Mouse (Mus musculus): ENCODE measurements around the gene Qars. TPM values are rescaled to one million over a fixed set of nuclear protein-coding genes. Genes with fewer than 3 reads are reported as not detected.

Qars gene
- polyA plus RNA-seq (2015; fragmentation: Nextera tagmentation; extraction: Ambion mirVana), result 89.4 and 108 TPM in 2 replicates

GRCm38 (mm10) chr9:108507619-108508434 is at the start of gene Qars:
Qars (plus strand) TSS chr9:108507706.
- peak within 1 kb of the TSS; percentile 79 for H3K27ac ChIP-seq
- peak within 1 kb of the TSS; percentile 78 for H3K4me3 ChIP-seq
- peak within 1 kb of the TSS; percentile 87 for H3K9ac ChIP-seq
- H3K4me1 ChIP-seq, result peaks cover 19% of the 10 kb centered on the region
- peaks cover 41% of the 10 kb centered on the region for H3K36me3 ChIP-seq
- WGBS, result under 1% methylated on average over 37 of the region's 37 CpGs
- peak; percentile 96 for ATAC-seq (ENCODE audit: borderline replicate concordance, extremely low read depth, low FRiP score, low TSS enrichment)
- no peaks in the 10 kb centered on the region for H3K27me3 ChIP-seq
- H3K4me2 ChIP-seq, result peak within 1 kb of the TSS; percentile 75
- no peaks in the 10 kb centered on the region for H3K9me3 ChIP-seq

DNA sequence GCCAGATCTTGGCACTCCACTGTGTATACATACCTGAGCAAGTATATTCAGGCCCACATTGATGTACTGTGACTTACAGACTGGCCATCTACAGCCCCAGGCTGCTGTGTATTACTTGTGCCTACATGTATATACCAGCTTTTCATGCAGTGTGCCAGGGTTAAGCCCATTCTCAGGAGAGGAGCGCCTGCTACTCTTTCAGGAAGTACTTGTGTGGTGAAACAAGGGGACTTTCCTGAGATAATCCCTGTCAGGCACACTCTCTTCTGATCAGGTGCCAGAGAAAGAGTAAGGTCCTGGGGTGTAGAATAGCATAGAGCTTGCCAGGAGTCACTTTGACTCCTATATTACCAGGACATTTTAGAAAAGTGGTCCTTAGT is 47.6 kb upstream of the Qars start:
- Histone ChIP-seq H3K27me3 (no peaks in the 10 kb centered on the region), H3K27ac (peak overlapping the region; percentile 99), H3K36me3 (peaks cover 21% of the 10 kb centered on the region), H3K9me3 (no peaks in the 10 kb centered on the region), H3K4me1 (peaks cover 21% of the 10 kb centered on the region), H3K4me3 (peak overlapping the region; percentile 90), H3K9ac (no peak overlapping the region), H3K4me2 (peak overlapping the region; percentile 74)
- no peak for ATAC-seq (ENCODE audit: borderline replicate concordance, extremely low read depth, low FRiP score, low TSS enrichment)
- WGBS, result 80% methylated on average over 1 of the region's 1 CpGs

GRCm38 (mm10) chr9:108460319-108461178 is 47.0 kb upstream of the Qars start, which contains the start of gene Ccdc71:
Ccdc71 (plus strand) TSS chr9:108460527.
- Histone ChIP-seq H3K4me2 (peak within 1 kb of the TSS; percentile 74), H3K9me3 (no peaks in the 10 kb centered on the region), H3K36me3 (peaks cover 27% of the 10 kb centered on the region), H3K9ac (peak within 1 kb of the TSS; percentile 87), H3K27ac (peak within 1 kb of the TSS; percentile 99), H3K4me3 (peak within 1 kb of the TSS; percentile 90), H3K27me3 (no peaks in the 10 kb centered on the region), H3K4me1 (peaks cover 21% of the 10 kb centered on the region)
- peak; percentile 78 for ATAC-seq (ENCODE audit: borderline replicate concordance, extremely low read depth, low FRiP score, low TSS enrichment)
- under 1% methylated on average over 52 of the region's 52 CpGs for WGBS

DNA sequence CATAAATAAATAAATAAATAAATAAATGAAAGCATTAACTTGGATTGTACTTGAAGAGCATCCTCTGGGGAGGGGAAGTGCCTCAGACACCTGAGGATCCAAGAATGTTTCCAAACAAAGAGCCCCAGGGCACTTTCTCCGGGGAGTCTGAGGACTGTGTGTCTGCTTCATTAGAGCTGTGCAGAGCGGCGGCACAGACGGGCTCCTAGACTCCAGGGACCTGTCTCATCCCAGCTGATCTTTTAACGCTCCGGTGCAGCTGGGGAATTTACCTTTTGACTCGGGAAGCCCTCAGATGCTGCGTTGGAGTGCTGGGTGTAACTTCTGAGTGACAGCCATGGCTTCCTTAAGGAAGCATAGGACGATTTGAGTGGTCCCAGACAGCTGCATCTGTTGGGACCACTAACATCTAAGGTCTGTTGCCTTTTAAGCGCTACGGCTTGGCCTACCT is 46.3 kb upstream of the Qars start, which contains the start of gene Klhdc8b:
Gene Klhdc8b (minus strand): TSS at position 401 of the 451 bp plus-strand sequence.
- no peaks in the 10 kb centered on the region for H3K9me3 ChIP-seq
- peaks cover 33% of the 10 kb centered on the region for H3K36me3 ChIP-seq
- peak within 1 kb of the TSS; percentile 87 for H3K9ac ChIP-seq
- no peaks in the 10 kb centered on the region for H3K27me3 ChIP-seq
- WGBS, result 16% methylated on average over 11 of the region's 11 CpGs
- peak within 1 kb of the TSS; percentile 99 for H3K27ac ChIP-seq
- peak; percentile 13 for ATAC-seq (ENCODE audit: borderline replicate concordance, extremely low read depth, low FRiP score, low TSS enrichment)
- peaks cover 21% of the 10 kb centered on the region for H3K4me1 ChIP-seq
- peak within 1 kb of the TSS; percentile 90 for H3K4me3 ChIP-seq
- H3K4me2 ChIP-seq, result peak within 1 kb of the TSS; percentile 74

- Histone ChIP-seq H3K9me3 (no peaks in the 10 kb centered on the region), H3K27me3 (no peaks in the 10 kb centered on the region), H3K4me3 (peak overlapping the region; percentile 90), H3K4me1 (peaks cover 21% of the 10 kb centered on the region), H3K36me3 (peaks cover 35% of the 10 kb centered on the region), H3K4me2 (peak overlapping the region; percentile 74), H3K9ac (peak overlapping the region; percentile 87; the same call in 1 of the 2 replicates), H3K27ac (peak overlapping the region; percentile 99)
- ATAC-seq (ENCODE audit: borderline replicate concordance, extremely low read depth, low FRiP score, low TSS enrichment), result no peak
- 76% methylated on average over 5 of the region's 5 CpGs for WGBS
Measured at GRCm38 (mm10) chr9:108461675-108462074, 45.8 kb upstream of the Qars start.

DNA sequence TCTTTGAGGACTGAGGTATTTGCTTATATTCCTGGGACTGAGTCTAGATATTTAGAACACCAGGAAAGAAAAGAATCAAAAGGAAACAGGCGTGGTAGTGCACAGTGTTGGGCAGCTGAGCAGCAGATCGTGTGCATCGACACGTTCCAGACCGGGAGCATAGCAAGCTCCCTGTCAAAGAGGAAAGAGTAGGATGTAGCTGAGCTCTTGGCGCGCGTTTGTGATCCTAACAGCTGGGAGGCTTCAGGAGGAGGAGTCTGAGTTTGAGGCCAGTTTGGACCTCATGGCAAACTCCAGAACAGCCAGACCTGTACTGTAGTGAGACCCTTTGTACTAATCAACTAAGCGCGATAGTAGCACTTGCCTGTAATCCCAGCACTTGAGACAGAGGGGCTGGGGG is 45.3 kb upstream of the Qars start:
- Histone ChIP-seq H3K9me3 (no peaks in the 10 kb centered on the region), H3K36me3 (peaks cover 40% of the 10 kb centered on the region), H3K27ac (peak overlapping the region; percentile 99), H3K4me3 (peak overlapping the region; percentile 90; the same call in 1 of the 2 replicates), H3K9ac (no peak overlapping the region), H3K4me2 (peak overlapping the region; percentile 74), H3K27me3 (no peaks in the 10 kb centered on the region), H3K4me1 (peaks cover 21% of the 10 kb centered on the region)
- peak; percentile 62 for ATAC-seq (ENCODE audit: borderline replicate concordance, extremely low read depth, low FRiP score, low TSS enrichment)
- WGBS, result 40% methylated on average over 10 of the region's 10 CpGs

- Histone ChIP-seq H3K27ac (no peak overlapping the region), H3K4me2 (no peak overlapping the region), H3K4me3 (no peak overlapping the region), H3K36me3 (peaks cover 40% of the 10 kb centered on the region), H3K9ac (no peak overlapping the region), H3K9me3 (no peaks in the 10 kb centered on the region), H3K27me3 (no peaks in the 10 kb centered on the region), H3K4me1 (peaks cover 21% of the 10 kb centered on the region)
- 89% methylated on average over 9 of the region's 9 CpGs for WGBS
- no peak for ATAC-seq (ENCODE audit: borderline replicate concordance, extremely low read depth, low FRiP score, low TSS enrichment)
Measured at GRCm38 (mm10) chr9:108463713-108464112, 43.8 kb upstream of the Qars start.

GRCm38 (mm10) chr9:108466219-108466618 is 41.3 kb upstream of the Qars start:
- no peak overlapping the region for H3K4me2 ChIP-seq
- no peak overlapping the region for H3K4me3 ChIP-seq
- WGBS, result 88% methylated on average over 2 of the region's 2 CpGs
- H3K9ac ChIP-seq, result no peak overlapping the region
- H3K4me1 ChIP-seq, result peaks cover 16% of the 10 kb centered on the region
- H3K27me3 ChIP-seq, result no peaks in the 10 kb centered on the region
- H3K36me3 ChIP-seq, result peaks cover 40% of the 10 kb centered on the region
- no peak for ATAC-seq (ENCODE audit: borderline replicate concordance, extremely low read depth, low FRiP score, low TSS enrichment)
- no peaks in the 10 kb centered on the region for H3K9me3 ChIP-seq
- H3K27ac ChIP-seq, result no peak overlapping the region

DNA sequence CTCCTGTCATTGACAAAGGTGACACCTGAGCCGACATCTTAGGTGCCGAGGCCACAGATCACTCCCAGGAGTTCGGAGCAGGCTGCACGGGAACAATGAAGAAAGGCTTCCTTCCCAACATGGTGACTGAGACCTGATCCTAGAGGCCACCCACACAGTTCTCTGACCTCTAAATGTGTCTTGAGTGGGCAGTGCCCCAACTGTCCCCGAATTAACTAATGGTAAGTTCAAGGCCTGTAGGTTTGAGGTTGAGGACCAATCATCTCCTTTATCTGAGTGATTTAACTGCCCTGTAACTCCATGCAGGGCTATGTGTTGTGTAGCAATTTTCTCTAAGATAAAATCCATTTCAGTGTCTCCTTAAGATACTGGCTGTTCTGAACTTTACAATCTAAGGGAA is 38.1 kb upstream of the Qars start:
- no peak overlapping the region for H3K27ac ChIP-seq
- no peak for ATAC-seq (ENCODE audit: borderline replicate concordance, extremely low read depth, low FRiP score, low TSS enrichment)
- H3K27me3 ChIP-seq, result no peaks in the 10 kb centered on the region
- no peak overlapping the region for H3K4me2 ChIP-seq
- no peak overlapping the region for H3K4me3 ChIP-seq
- H3K36me3 ChIP-seq, result peaks cover 23% of the 10 kb centered on the region
- WGBS, result 40% methylated on average over 5 of the region's 5 CpGs
- no peak overlapping the region for H3K9ac ChIP-seq
- no peaks in the 10 kb centered on the region for H3K4me1 ChIP-seq
- no peaks in the 10 kb centered on the region for H3K9me3 ChIP-seq

DNA sequence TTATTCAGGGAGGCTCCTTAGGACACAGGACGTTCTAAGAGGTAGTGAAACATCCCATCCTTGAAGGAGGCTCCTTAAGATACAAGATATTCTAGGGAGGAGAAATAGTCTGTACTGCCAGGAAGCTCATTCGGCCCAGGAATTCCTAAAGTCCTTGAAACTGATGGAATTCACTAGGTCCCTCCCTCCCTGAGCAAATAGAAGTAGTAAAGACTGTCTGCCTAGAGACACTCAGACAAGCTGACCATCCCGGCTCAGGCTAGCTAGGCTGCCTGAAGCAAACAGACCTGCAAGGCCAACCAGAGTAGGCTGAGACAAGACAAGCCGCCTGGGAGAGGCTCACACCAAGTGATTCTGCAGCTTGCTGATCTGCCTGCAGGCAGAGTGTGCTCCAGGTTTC is 37.7 kb upstream of the Qars start:
- Histone ChIP-seq H3K4me1 (no peaks in the 10 kb centered on the region), H3K4me2 (no peak overlapping the region), H3K36me3 (peaks cover 21% of the 10 kb centered on the region), H3K9ac (no peak overlapping the region), H3K27ac (no peak overlapping the region), H3K4me3 (no peak overlapping the region), H3K9me3 (no peaks in the 10 kb centered on the region), H3K27me3 (no peaks in the 10 kb centered on the region)
- 45% methylated on average over 4 of the region's 4 CpGs for WGBS
- ATAC-seq (ENCODE audit: borderline replicate concordance, extremely low read depth, low FRiP score, low TSS enrichment), result peak; percentile 41; the same call in 1 of the 2 replicates

GRCm38 (mm10) chr9:108474528-108474927 is 33.0 kb upstream of the Qars start:
- Histone ChIP-seq H3K36me3 (no peaks in the 10 kb centered on the region), H3K27me3 (no peaks in the 10 kb centered on the region), H3K4me1 (peaks cover 11% of the 10 kb centered on the region), H3K9me3 (no peaks in the 10 kb centered on the region), H3K4me2 (no peak overlapping the region), H3K27ac (no peak overlapping the region), H3K9ac (no peak overlapping the region), H3K4me3 (no peak overlapping the region)
- ATAC-seq (ENCODE audit: borderline replicate concordance, extremely low read depth, low FRiP score, low TSS enrichment), result no peak
- WGBS, result 69% methylated on average over 1 of the region's 1 CpGs

Data from lung, embryonic 15.5 days (tissue).